Mouse (Mus musculus) thymus, adult 2 months (tissue): ENCODE results near the gene Hand1.
"Not testable (repeated sequence)": the region's sequence is repeated elsewhere in the genome, so short reads cannot be mapped to it uniquely, and the experiment has no call there.

Experiments used
- CTCF ChIP-seq: fragments of 200-500 bp; IDR thresholded peaks from 2 replicates; pipeline ENCODE4 v1.5.1; 2012; ENCODE audit warnings: mild to moderate bottlenecking, control low read depth, low read length, moderate library complexity, borderline replicate concordance; ENCODE audit not compliant: control insufficient read depth, poor library complexity, insufficient read depth; ENCODE audit errors: extremely low read depth
- POLR2A ChIP-seq: fragments of 200-500 bp; IDR thresholded peaks from 2 replicates; pipeline ENCODE4 v1.6.1; 2012; ENCODE audit warnings: mild to moderate bottlenecking, low read length, control low read depth, moderate library complexity; ENCODE audit not compliant: control insufficient read depth, poor library complexity, insufficient read depth; ENCODE audit errors: extremely low read depth

- not testable (repeated sequence) for TF ChIP-seq POLR2A, CTCF
Observed at GRCm38 (mm10) chr11:57846421-57847363, 14.1 kb upstream of the Hand1 start.
